Mouse (Mus musculus) forebrain, embryonic 14.5 days (tissue): Measurements from ENCODE around the gene Vmn2r47. TPM values are rescaled to one million over a fixed set of nuclear protein-coding genes. Genes with fewer than 3 reads are reported as not detected.
"Not testable (repeated sequence)": the region's sequence is repeated elsewhere in the genome, so short reads cannot be mapped to it uniquely, and the experiment has no call there.

ENCODE experiments used
- ATAC-seq: fragments of 200-750 bp; cut with Nextera tagmentation; 2 replicates; pipeline ENCODE4 v1.8.0; 2017; ENCODE audit warnings: mild to moderate bottlenecking, moderate library complexity
- DNase-seq: peaks from one replicate; pipeline ENCODE4 v3.0.0-alpha.2; 2015; ENCODE audit warnings: low spot score
- H3K27ac ChIP-seq: fragments of 300-500 bp; sonication (generic); 2 replicates; pipeline ENCODE4 v1.5.1; 2014; ENCODE audit warnings: low read depth, mild to moderate bottlenecking, control low read depth, low read length, moderate library complexity
- H3K27me3 ChIP-seq: fragments of 300-500 bp; sonication (generic); replicated peaks from 2 replicates; pipeline ENCODE4 v1.6.1; 2014; ENCODE audit warnings: low read length, control low read depth, mixed read lengths; ENCODE audit not compliant: control insufficient read depth, insufficient read depth
- H3K36me3 ChIP-seq: fragments of 300-500 bp; sonication (generic); 2 replicates; pipeline ENCODE4 v1.6.1; 2014; ENCODE audit warnings: low read length, control low read depth; ENCODE audit not compliant: control insufficient read depth, insufficient read depth
- H3K4me1 ChIP-seq: fragments of 300-500 bp; sonication (generic); 2 replicates; pipeline ENCODE4 v1.6.1; 2014; ENCODE audit warnings: antibody characterized with exemption, low read length, control low read depth; ENCODE audit not compliant: control insufficient read depth, insufficient read depth
- H3K4me2 ChIP-seq: fragments of 300-500 bp; sonication (generic); 2 replicates; pipeline ENCODE4 v1.6.1; 2014; ENCODE audit warnings: mild to moderate bottlenecking, control low read depth, low read length
- H3K4me3 ChIP-seq: fragments of 300-500 bp; sonication (generic); 2 replicates; pipeline ENCODE4 v1.5.1; 2014; ENCODE audit warnings: low read depth, low read length, control low read depth
- H3K9ac ChIP-seq: fragments of 300-500 bp; sonication (generic); 2 replicates; pipeline ENCODE4 v1.6.1; 2014; ENCODE audit warnings: mild to moderate bottlenecking, low read length, control low read depth, moderate library complexity
- H3K9me3 ChIP-seq: fragments of 300-500 bp; sonication (generic); replicated peaks from 2 replicates; pipeline ENCODE4 v1.6.1; 2016; ENCODE audit warnings: low read length, control low read depth, mixed read lengths; ENCODE audit not compliant: control insufficient read depth
- WGBS: fragments of 180-500 bp; shearing (Covaris S2); extraction: QIAGEN DNeasy Blood & Tissue Kit; methylation state at CpG from one replicate; pipeline ENCODE4 v1.1.7; 2014; 5-methylcytosine and 5-hydroxymethylcytosine counted together
- polyA plus RNA-seq: library from polyadenylated mRNA; unstranded; fragments of >200 nt; fragmentation: Nextera tagmentation; extraction: Ambion mirVana; gene quantifications from 2 replicates; pipeline ENCODE4 v1.2.1, GENCODE M21; 2014

Vmn2r47 gene
- not detected in 2 replicates for polyA plus RNA-seq

GRCm38 (mm10) chr7:9841225-9841624, at the start of gene Vmn2r47:
Gene Vmn2r47 (minus strand): TSS chr7:9841325.
- not testable (repeated sequence) for H3K4me2 ChIP-seq, H3K9ac ChIP-seq, H3K4me3 ChIP-seq, DNase-seq, H3K27me3 ChIP-seq, H3K36me3 ChIP-seq, H3K27ac ChIP-seq, H3K4me1 ChIP-seq, ATAC-seq, H3K9me3 ChIP-seq
- no CpG with 5 or more reads among the region's 1 CpGs for WGBS

- no CpG with 5 or more reads among the region's 1 CpGs for WGBS
These were observed 70.7 kb downstream of the Vmn2r47 start, which contains the start of gene Vmn2r46 for GRCm38 (mm10) chr7:9770471-9770870. Gene Vmn2r46 (minus strand): TSS chr7:9770571.

More at GRCm38 (mm10) chr7:9770471-9770870, 70.7 kb downstream of the Vmn2r47 start, which contains the start of gene Vmn2r46:
- not testable (repeated sequence) for H3K36me3 ChIP-seq, ATAC-seq, H3K4me3 ChIP-seq, H3K9ac ChIP-seq, H3K27ac ChIP-seq, H3K27me3 ChIP-seq, H3K9me3 ChIP-seq, H3K4me2 ChIP-seq, DNase-seq, H3K4me1 ChIP-seq

Other genes starting within 250 kb of the Vmn2r47 start
- gene Vmn2r46, start 70.8 kb downstream of the Vmn2r47 start, polyA plus RNA-seq = not detected in 2 replicates
- not detected in 2 replicates for gene Vmn2r48, start 112.3 kb upstream of the Vmn2r47 start, polyA plus RNA-seq
- not detected in 2 replicates for gene Vmn2r49, start 150.9 kb upstream of the Vmn2r47 start, polyA plus RNA-seq
- not detected in 2 replicates for gene Vmn2r50, start 212.0 kb upstream of the Vmn2r47 start, polyA plus RNA-seq